Mouse (Mus musculus): ENCODE data around the gene Mdm2. TPM values are rescaled to one million over a fixed set of nuclear protein-coding genes. Genes with fewer than 3 reads are reported as not detected.

The Mdm2 gene
- polyA plus RNA-seq, 1 experiment from 2014 or later: 14.8 TPM

- ATAC-seq (ENCODE audit: low FRiP score, low TSS enrichment): peak; percentile 81
- under 1% methylated on average over 59 of the region's 71 CpGs for WGBS
- TF ChIP-seq EP300 (optimal IDR thresholded peaks at IDR 0.05) (no peak), CTCF (IDR thresholded peaks at IDR 0.05; ENCODE audit: low read depth) (no peak)
Measured at GRCm38 (mm10) chr10:117709930-117710603, 491 bp downstream of the Mdm2 start.

DNA sequence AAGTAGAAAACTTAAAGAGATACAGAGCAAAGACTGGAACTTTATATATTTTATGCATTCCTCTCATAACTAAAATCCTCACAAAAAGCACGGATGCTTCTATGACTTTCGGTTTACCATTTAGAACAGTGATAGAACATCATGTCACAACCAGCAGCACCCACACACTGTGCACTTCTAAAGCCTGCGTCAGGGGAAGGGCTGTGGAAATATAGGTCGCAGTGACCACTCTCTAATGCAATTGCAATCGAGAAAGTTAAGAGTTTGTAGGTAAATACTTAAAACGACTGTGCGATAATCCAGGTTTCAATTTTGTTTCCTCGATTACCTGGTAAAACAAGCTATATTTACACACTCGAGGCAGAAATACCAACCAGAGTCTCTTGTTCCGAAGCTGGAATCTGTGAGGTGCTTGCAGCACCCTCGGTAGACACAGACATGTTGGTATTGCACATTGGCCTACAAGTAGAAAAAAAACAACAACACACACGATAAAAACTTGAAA lies 1.2 kb downstream of the Mdm2 start:
- Histone ChIP-seq H3K27me3 (ENCODE audit: control insufficient read depth, insufficient read depth, low read length) (no peaks in the 10 kb centered on the region), H3K9me3 (ENCODE audit: control insufficient read depth, low read length) (no peaks in the 10 kb centered on the region), H3K36me3 (ENCODE audit: control insufficient read depth, insufficient read depth, low read length) (peaks cover 5% of the 10 kb centered on the region; the same call in 1 of the 2 replicates), H3K4me2 (replicated peaks; ENCODE audit: low read depth) (peak overlapping the region; percentile 70), H3K9ac (ENCODE audit: low read length) (peak overlapping the region; percentile 99), H3K27ac (replicated peaks) (peak overlapping the region; percentile 99), H3K4me3 (ENCODE audit: low read depth, low read length) (peak overlapping the region; percentile 97), H3K4me1 (replicated peaks; ENCODE audit: control insufficient read depth, insufficient read depth) (no peaks in the 10 kb centered on the region)
- ATAC-seq (ENCODE audit: low FRiP score, low TSS enrichment) (no peak), DNase-seq (ENCODE audit: low spot score) (no peak)
- WGBS: 24% methylated on average over 12 of the region's 12 CpGs
- TF ChIP-seq CTCF (IDR thresholded peaks at IDR 0.05; ENCODE audit: low read depth): no peak
- TF ChIP-seq EP300 (optimal IDR thresholded peaks at IDR 0.05): no peak

More at GRCm38 (mm10) chr10:117709930-117710603, 491 bp downstream of the Mdm2 start:
- Histone ChIP-seq H3K27me3 (ENCODE audit: control insufficient read depth, insufficient read depth, low read length) (no peaks in the 10 kb centered on the region), H3K9me3 (ENCODE audit: control insufficient read depth, low read length) (no peaks in the 10 kb centered on the region), H3K36me3 (ENCODE audit: control insufficient read depth, insufficient read depth, low read length) (peaks cover 5% of the 10 kb centered on the region; the same call in 1 of the 2 replicates), H3K4me1 (replicated peaks; ENCODE audit: control insufficient read depth, insufficient read depth) (no peaks in the 10 kb centered on the region), H3K9ac (ENCODE audit: low read length) (peak overlapping the region; percentile 99), H3K27ac (replicated peaks) (peak overlapping the region; percentile 99), H3K4me2 (replicated peaks; ENCODE audit: low read depth) (peak overlapping the region; percentile 70), H3K4me3 (ENCODE audit: low read depth, low read length) (peak overlapping the region; percentile 97)
- peak; percentile 79 for DNase-seq (ENCODE audit: low spot score)

DNA sequence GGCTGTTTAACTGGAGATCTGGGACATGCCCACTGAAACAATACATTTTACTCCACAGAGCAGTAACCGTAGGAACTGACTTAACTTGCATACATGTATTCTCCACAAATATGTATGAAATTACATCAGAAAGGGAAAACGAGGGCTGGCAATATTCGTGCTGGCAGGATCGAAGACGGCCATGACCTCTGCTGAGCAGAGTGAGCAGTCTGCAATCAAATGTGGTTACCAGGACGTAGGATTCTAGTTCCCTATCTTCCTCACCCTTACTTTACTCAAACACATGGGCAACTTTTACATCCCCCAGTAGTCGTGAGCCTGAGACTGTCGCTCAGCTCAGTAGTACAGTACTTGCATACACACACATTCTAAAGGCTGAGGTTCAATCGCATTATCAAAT lies 1.7 kb downstream of the Mdm2 start:
- ATAC-seq (ENCODE audit: low FRiP score, low TSS enrichment) (no peak), DNase-seq (ENCODE audit: low spot score) (no peak)
- no peaks in the 10 kb centered on the region for H3K9me3 ChIP-seq (ENCODE audit: control insufficient read depth, low read length)
- TF ChIP-seq CTCF (IDR thresholded peaks at IDR 0.05; ENCODE audit: low read depth) (no peak), EP300 (optimal IDR thresholded peaks at IDR 0.05) (no peak)
- 64% methylated on average over 9 of the region's 9 CpGs for WGBS
- no peak overlapping the region for H3K27ac ChIP-seq (replicated peaks)
- peaks cover 5% of the 10 kb centered on the region; the same call in 1 of the 2 replicates for H3K36me3 ChIP-seq (ENCODE audit: control insufficient read depth, insufficient read depth, low read length)
- H3K4me1 ChIP-seq (replicated peaks; ENCODE audit: control insufficient read depth, insufficient read depth): no peaks in the 10 kb centered on the region
- H3K4me3 ChIP-seq (ENCODE audit: low read depth, low read length): peak overlapping the region; percentile 97; the same call in 1 of the 2 replicates
- H3K27me3 ChIP-seq (ENCODE audit: control insufficient read depth, insufficient read depth, low read length): no peaks in the 10 kb centered on the region
- 0 out of 2 replicates have a peak overlapping the region, but pooled peaks have one; percentile 23 for H3K9ac ChIP-seq (ENCODE audit: low read length)
- H3K4me2 ChIP-seq (replicated peaks; ENCODE audit: low read depth): peak overlapping the region; percentile 70

GRCm38 (mm10) chr10:117708376-117708775 lies 2.2 kb downstream of the Mdm2 start:
- Histone ChIP-seq H3K36me3 (ENCODE audit: control insufficient read depth, insufficient read depth, low read length) (peaks cover 5% of the 10 kb centered on the region), H3K4me1 (replicated peaks; ENCODE audit: control insufficient read depth, insufficient read depth) (no peaks in the 10 kb centered on the region), H3K4me2 (replicated peaks; ENCODE audit: low read depth) (no peak overlapping the region), H3K27ac (replicated peaks) (no peak overlapping the region), H3K9me3 (ENCODE audit: control insufficient read depth, low read length) (no peaks in the 10 kb centered on the region), H3K4me3 (ENCODE audit: low read depth, low read length) (no peak overlapping the region), H3K27me3 (ENCODE audit: control insufficient read depth, insufficient read depth, low read length) (no peaks in the 10 kb centered on the region), H3K9ac (ENCODE audit: low read length) (no peak overlapping the region)
- DNase-seq (ENCODE audit: low spot score): no peak
- 95% methylated on average over 2 of the region's 2 CpGs for WGBS
- TF ChIP-seq EP300 (optimal IDR thresholded peaks at IDR 0.05): no peak
- TF ChIP-seq CTCF (IDR thresholded peaks at IDR 0.05; ENCODE audit: low read depth): no peak
- ATAC-seq (ENCODE audit: low FRiP score, low TSS enrichment): no peak

GRCm38 (mm10) chr10:117707114-117707838 lies 3.3 kb downstream of the Mdm2 start:
- DNase-seq (ENCODE audit: low spot score): no peak
- Histone ChIP-seq H3K36me3 (ENCODE audit: control insufficient read depth, insufficient read depth, low read length) (peaks cover 7% of the 10 kb centered on the region), H3K4me1 (replicated peaks; ENCODE audit: control insufficient read depth, insufficient read depth) (no peaks in the 10 kb centered on the region)

More at GRCm38 (mm10) chr10:117707114-117707838, 3.3 kb downstream of the Mdm2 start:
- TF ChIP-seq CTCF (IDR thresholded peaks at IDR 0.05; ENCODE audit: low read depth): no peak
- no peak for TF ChIP-seq EP300 (optimal IDR thresholded peaks at IDR 0.05)
- no peak overlapping the region for H3K27ac ChIP-seq (replicated peaks)
- no peaks in the 10 kb centered on the region for H3K27me3 ChIP-seq (ENCODE audit: control insufficient read depth, insufficient read depth, low read length)
- no peaks in the 10 kb centered on the region for H3K9me3 ChIP-seq (ENCODE audit: control insufficient read depth, low read length)
- H3K9ac ChIP-seq (ENCODE audit: low read length): no peak overlapping the region
- H3K4me2 ChIP-seq (replicated peaks; ENCODE audit: low read depth): no peak overlapping the region
- H3K4me3 ChIP-seq (ENCODE audit: low read depth, low read length): no peak overlapping the region
- no peak for ATAC-seq (ENCODE audit: low FRiP score, low TSS enrichment)
- 83% methylated on average over 2 of the region's 2 CpGs for WGBS

All from stomach, postnatal 0 days (tissue).